Mouse (Mus musculus): ENCODE results near the gene Peli1. TPM values are rescaled to one million over a fixed set of nuclear protein-coding genes. Genes with fewer than 3 reads are reported as not detected.

The Peli1 gene
- polyA plus RNA-seq, 1 experiment from 2014 or later, result 24.6 TPM

DNA sequence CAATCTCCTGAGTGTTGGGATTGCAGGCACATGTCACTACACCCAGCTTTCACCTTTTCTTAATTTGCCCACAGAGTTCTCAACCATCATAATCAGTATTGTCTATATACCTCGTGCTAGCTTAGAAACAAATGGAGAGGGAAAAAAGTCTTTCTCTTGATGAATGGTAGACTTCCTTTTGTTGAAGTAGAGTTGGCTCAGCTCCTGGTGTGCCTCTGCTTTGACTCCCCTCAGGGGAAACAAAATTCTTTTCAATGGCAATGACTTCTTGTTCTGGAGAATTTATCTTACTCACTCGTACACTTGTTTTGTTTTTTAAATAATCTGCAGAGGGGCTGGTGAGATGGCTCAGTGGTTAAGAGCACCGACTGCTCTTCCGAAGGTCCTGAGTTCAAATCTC is 62.0 kb downstream of the Peli1 start:
- Histone ChIP-seq H3K4me3 (ENCODE audit: low read length) (no peak overlapping the region), H3K9ac (ENCODE audit: low read length) (no peak overlapping the region), H3K4me2 (ENCODE audit: low read depth, low read length) (no peak overlapping the region), H3K36me3 (ENCODE audit: control insufficient read depth, insufficient read depth) (peaks cover 8% of the 10 kb centered on the region), H3K9me3 (replicated peaks; ENCODE audit: control insufficient read depth, low read length) (no peaks in the 10 kb centered on the region), H3K4me1 (ENCODE audit: control insufficient read depth, insufficient read depth, low read length) (peaks cover 3% of the 10 kb centered on the region), H3K27ac (ENCODE audit: low read length) (no peak overlapping the region), H3K27me3 (ENCODE audit: control insufficient read depth, insufficient read depth, low read length) (no peaks in the 10 kb centered on the region)
- ATAC-seq (replicated peaks; ENCODE audit: extremely low read depth, insufficient read depth, low FRiP score), result no peak
- WGBS, result 72% methylated on average over 4 of the region's 4 CpGs

DNA sequence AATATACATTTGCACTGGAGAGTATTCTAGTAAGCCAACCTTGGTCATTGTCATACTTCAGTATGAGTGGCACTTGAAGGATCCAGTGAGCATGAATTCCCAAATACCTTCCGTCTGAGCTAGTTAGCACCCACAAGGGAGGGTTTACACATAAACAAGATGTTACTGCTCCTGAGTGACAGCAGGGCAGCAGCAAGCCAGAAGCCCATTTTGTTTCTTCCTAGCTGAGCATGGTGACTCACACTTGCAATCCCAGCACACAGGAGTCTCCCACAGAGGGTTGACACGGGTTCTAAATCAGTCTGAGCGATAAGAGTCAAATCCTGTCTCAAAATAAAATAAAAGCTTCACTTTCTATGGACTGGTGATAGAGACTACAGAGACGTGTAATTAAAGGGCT is 66.5 kb downstream of the Peli1 start:
- WGBS, result 40% methylated on average over 4 of the region's 4 CpGs

DNA sequence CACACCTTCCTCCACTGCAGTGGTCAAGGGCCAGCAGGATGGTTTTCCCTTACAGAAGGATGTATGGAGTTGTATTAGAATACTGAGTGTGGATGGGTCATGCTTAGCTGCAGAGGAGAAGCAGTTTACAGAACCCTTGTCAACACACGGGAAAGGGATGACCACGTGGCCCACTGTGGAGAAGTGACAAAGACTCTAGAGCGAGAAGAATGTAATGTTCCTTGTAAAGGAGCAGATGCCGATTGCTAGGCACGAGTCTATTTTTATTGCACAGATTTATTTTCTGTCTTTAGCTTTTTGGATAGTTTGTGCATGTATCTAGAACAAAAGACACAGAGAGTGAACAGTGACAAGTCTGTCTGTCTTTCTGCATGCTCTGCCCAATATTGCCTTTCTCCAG is 71.0 kb downstream of the Peli1 start:
- no peak for ATAC-seq (replicated peaks; ENCODE audit: extremely low read depth, insufficient read depth, low FRiP score)
- no peak overlapping the region for H3K4me3 ChIP-seq (ENCODE audit: low read length)
- WGBS, result 76% methylated on average over 5 of the region's 5 CpGs

More for the DNA sequence above, 66.5 kb downstream of the Peli1 start:
- ATAC-seq (replicated peaks; ENCODE audit: extremely low read depth, insufficient read depth, low FRiP score), result no peak
- no peak overlapping the region for H3K4me3 ChIP-seq (ENCODE audit: low read length)
- no peak overlapping the region for H3K27ac ChIP-seq (ENCODE audit: low read length)
- no peaks in the 10 kb centered on the region for H3K9me3 ChIP-seq (replicated peaks; ENCODE audit: control insufficient read depth, low read length)
- no peaks in the 10 kb centered on the region for H3K27me3 ChIP-seq (ENCODE audit: control insufficient read depth, insufficient read depth, low read length)
- peaks cover 2% of the 10 kb centered on the region; the same call in 1 of the 2 replicates for H3K36me3 ChIP-seq (ENCODE audit: control insufficient read depth, insufficient read depth)
- no peak overlapping the region for H3K9ac ChIP-seq (ENCODE audit: low read length)
- H3K4me1 ChIP-seq (ENCODE audit: control insufficient read depth, insufficient read depth, low read length), result peaks cover 3% of the 10 kb centered on the region
- no peak overlapping the region for H3K4me2 ChIP-seq (ENCODE audit: low read depth, low read length)

DNA sequence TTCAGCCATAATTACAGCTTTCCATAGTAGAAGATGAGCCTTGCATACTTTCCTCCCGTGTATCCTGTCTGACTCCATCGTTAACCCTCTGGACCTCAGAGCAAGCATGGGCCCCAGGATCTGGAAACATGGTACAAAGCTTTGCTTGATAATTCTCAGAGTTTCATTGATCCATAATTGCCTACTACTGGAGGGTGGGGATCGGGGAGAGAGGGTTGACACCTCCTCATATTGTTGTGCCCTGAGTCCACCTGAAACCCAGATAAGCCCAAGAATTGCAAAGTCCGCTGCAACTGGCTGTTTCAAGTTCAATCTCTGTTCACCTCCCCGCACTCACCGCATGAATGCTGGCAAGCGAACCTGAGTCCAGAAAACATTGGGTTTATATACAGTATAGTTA is 72.1 kb downstream of the Peli1 start:
- no peak overlapping the region for H3K9ac ChIP-seq (ENCODE audit: low read length)
- 0 out of 2 replicates have a peak, but pooled peaks cover 4% of the 10 kb centered on the region for H3K4me1 ChIP-seq (ENCODE audit: control insufficient read depth, insufficient read depth, low read length)
- H3K27ac ChIP-seq (ENCODE audit: low read length), result no peak overlapping the region
- H3K4me3 ChIP-seq (ENCODE audit: low read length), result no peak overlapping the region
- WGBS, result 70% methylated on average over 7 of the region's 7 CpGs
- ATAC-seq (replicated peaks; ENCODE audit: extremely low read depth, insufficient read depth, low FRiP score), result no peak
- H3K27me3 ChIP-seq (ENCODE audit: control insufficient read depth, insufficient read depth, low read length), result no peaks in the 10 kb centered on the region
- H3K9me3 ChIP-seq (replicated peaks; ENCODE audit: control insufficient read depth, low read length), result no peaks in the 10 kb centered on the region
- H3K4me2 ChIP-seq (ENCODE audit: low read depth, low read length), result no peak overlapping the region
- no peaks in the 10 kb centered on the region for H3K36me3 ChIP-seq (ENCODE audit: control insufficient read depth, insufficient read depth)

More for the DNA sequence above, 71.0 kb downstream of the Peli1 start:
- no peaks in the 10 kb centered on the region for H3K9me3 ChIP-seq (replicated peaks; ENCODE audit: control insufficient read depth, low read length)
- no peak overlapping the region for H3K9ac ChIP-seq (ENCODE audit: low read length)
- H3K4me2 ChIP-seq (ENCODE audit: low read depth, low read length), result no peak overlapping the region
- no peaks in the 10 kb centered on the region for H3K27me3 ChIP-seq (ENCODE audit: control insufficient read depth, insufficient read depth, low read length)
- H3K4me1 ChIP-seq (ENCODE audit: control insufficient read depth, insufficient read depth, low read length), result peaks cover 7% of the 10 kb centered on the region
- no peaks in the 10 kb centered on the region for H3K36me3 ChIP-seq (ENCODE audit: control insufficient read depth, insufficient read depth)
- H3K27ac ChIP-seq (ENCODE audit: low read length), result no peak overlapping the region

DNA sequence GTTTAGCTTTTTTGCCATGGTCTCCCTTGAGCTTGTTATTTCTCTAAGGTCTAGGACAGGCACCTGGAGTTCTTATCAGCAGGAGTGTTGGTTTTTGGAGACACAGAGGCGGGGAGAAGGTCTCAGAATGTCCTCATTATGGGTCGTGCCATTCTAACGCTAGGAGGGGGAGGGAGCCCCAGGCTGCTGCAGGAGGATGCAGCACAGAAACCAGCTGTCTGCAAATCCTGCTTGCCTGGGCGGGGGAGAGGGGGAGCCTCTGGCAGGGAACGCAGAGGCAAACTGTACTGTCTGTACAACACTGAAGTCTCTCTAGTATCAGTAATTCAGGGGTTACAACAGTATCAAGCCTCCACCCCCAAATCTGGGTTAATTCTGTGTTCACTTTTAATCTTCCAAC is 72.6 kb downstream of the Peli1 start:
- Histone ChIP-seq H3K9me3 (replicated peaks; ENCODE audit: control insufficient read depth, low read length) (no peaks in the 10 kb centered on the region), H3K4me1 (ENCODE audit: control insufficient read depth, insufficient read depth, low read length) (0 out of 2 replicates have a peak, but pooled peaks cover 4% of the 10 kb centered on the region), H3K4me2 (ENCODE audit: low read depth, low read length) (no peak overlapping the region), H3K9ac (ENCODE audit: low read length) (no peak overlapping the region), H3K4me3 (ENCODE audit: low read length) (no peak overlapping the region), H3K36me3 (ENCODE audit: control insufficient read depth, insufficient read depth) (no peaks in the 10 kb centered on the region), H3K27me3 (ENCODE audit: control insufficient read depth, insufficient read depth, low read length) (no peaks in the 10 kb centered on the region), H3K27ac (ENCODE audit: low read length) (no peak overlapping the region)
- WGBS, result 12% methylated on average over 5 of the region's 5 CpGs
- ATAC-seq (replicated peaks; ENCODE audit: extremely low read depth, insufficient read depth, low FRiP score), result no peak

DNA sequence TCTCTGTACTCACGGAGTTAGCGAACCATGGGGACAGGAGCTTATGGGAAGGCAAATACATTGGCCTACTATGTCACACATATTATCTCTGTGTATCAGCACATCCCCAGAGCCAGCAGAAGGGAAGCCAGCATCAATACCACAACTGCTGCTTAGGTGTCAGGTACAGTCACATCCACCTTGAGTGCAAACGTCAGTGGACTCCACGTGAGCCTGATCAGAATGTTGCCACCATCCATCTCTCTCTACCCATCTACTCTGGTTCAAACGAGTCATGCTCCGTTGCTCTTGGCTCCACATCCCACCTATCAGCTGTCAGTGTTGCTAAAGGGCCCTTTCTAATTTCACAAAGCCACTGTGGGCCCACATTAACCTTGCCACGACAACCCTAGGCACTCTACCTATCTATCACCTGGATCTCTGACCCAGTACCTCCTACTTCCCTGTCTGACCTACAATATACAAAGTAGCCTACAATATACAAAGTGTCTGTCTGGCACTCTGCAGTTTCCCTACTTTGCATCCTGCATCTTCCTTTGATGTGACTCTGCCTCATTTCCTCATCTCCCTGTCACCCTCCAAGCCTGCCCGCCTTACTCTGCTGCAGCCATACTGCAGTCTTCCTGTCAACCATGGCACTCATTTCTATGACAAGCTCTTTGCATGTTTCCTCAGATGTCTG is 73.4 kb downstream of the Peli1 start:
- Histone ChIP-seq H3K4me3 (ENCODE audit: low read length) (no peak overlapping the region), H3K27ac (ENCODE audit: low read length) (no peak overlapping the region), H3K9me3 (replicated peaks; ENCODE audit: control insufficient read depth, low read length) (peaks cover 5% of the 10 kb centered on the region), H3K36me3 (ENCODE audit: control insufficient read depth, insufficient read depth) (no peaks in the 10 kb centered on the region), H3K4me1 (ENCODE audit: control insufficient read depth, insufficient read depth, low read length) (0 out of 2 replicates have a peak, but pooled peaks cover 4% of the 10 kb centered on the region), H3K4me2 (ENCODE audit: low read depth, low read length) (no peak overlapping the region), H3K27me3 (ENCODE audit: control insufficient read depth, insufficient read depth, low read length) (no peaks in the 10 kb centered on the region), H3K9ac (ENCODE audit: low read length) (no peak overlapping the region)
- no peak for ATAC-seq (replicated peaks; ENCODE audit: extremely low read depth, insufficient read depth, low FRiP score)
- 55% methylated on average over 8 of the region's 8 CpGs for WGBS

DNA sequence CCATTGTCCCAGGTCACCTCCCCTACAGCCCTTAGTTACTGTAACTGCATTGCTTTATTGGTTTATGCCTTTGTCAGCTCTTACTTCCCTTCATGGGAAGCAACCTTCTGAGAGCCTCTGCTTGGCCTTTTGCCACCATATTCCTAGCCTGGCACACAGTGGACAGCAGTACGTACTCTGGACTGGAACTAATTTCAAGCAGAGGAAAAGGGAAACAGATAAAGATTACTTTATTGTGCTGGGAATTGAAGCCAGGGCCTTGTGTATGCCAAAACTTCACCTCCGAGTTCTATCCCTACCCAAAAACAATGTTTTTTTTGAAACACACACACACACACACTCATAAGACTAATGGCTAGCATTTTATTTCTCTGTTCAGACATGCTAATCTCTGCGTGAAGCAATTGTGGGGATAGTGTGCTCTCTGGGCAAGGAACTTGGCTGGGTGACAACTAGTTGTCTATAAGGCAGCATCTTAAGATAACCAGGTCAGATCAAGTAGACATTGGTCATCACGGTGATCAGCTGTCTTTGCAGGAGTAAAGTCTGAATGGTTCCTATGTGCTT is 74.0 kb downstream of the Peli1 start:
- no peak for ATAC-seq (replicated peaks; ENCODE audit: extremely low read depth, insufficient read depth, low FRiP score)
- no peak overlapping the region for H3K4me2 ChIP-seq (ENCODE audit: low read depth, low read length)
- WGBS, result 57% methylated on average over 4 of the region's 4 CpGs
- no peak overlapping the region for H3K27ac ChIP-seq (ENCODE audit: low read length)
- 0 out of 2 replicates have a peak, but pooled peaks cover 4% of the 10 kb centered on the region for H3K4me1 ChIP-seq (ENCODE audit: control insufficient read depth, insufficient read depth, low read length)
- H3K4me3 ChIP-seq (ENCODE audit: low read length), result no peak overlapping the region
- no peaks in the 10 kb centered on the region for H3K36me3 ChIP-seq (ENCODE audit: control insufficient read depth, insufficient read depth)
- no peaks in the 10 kb centered on the region for H3K27me3 ChIP-seq (ENCODE audit: control insufficient read depth, insufficient read depth, low read length)
- H3K9ac ChIP-seq (ENCODE audit: low read length), result no peak overlapping the region
- peaks cover 11% of the 10 kb centered on the region for H3K9me3 ChIP-seq (replicated peaks; ENCODE audit: control insufficient read depth, low read length)

DNA sequence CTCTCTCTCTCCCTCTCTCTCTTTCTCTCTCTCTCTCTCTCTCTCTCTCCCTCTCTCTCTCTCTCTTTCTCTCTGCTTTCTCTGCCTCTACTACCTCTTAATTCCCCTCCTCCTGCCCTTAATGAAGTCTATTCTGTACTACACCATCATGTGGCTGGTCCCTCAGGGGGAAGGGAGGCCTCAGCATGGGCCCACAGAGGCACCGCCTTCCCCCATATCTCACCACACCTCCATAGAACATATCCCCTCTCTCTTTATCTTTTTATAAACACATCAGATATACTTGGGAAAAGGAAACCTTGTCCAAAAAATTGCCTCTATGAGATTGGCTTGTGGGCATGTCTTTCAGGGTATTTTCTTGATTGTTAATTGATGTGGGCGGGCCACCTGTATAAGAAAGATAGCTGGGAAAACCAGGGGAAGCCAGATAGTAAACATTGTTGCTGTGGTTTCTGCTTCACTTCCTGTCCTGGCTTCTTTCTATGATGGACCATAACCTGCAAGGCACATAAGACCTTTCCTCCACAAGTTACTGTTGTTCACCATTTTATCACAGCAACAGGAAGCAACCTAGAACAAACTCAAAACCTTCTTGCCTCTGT is 75.5 kb downstream of the Peli1 start:
- no peak for ATAC-seq (replicated peaks; ENCODE audit: extremely low read depth, insufficient read depth, low FRiP score)
- Histone ChIP-seq H3K27me3 (ENCODE audit: control insufficient read depth, insufficient read depth, low read length) (no peaks in the 10 kb centered on the region), H3K9me3 (replicated peaks; ENCODE audit: control insufficient read depth, low read length) (peaks cover 13% of the 10 kb centered on the region), H3K9ac (ENCODE audit: low read length) (no peak overlapping the region), H3K4me1 (ENCODE audit: control insufficient read depth, insufficient read depth, low read length) (0 out of 2 replicates have a peak, but pooled peaks cover 4% of the 10 kb centered on the region), H3K36me3 (ENCODE audit: control insufficient read depth, insufficient read depth) (no peaks in the 10 kb centered on the region), H3K4me3 (ENCODE audit: low read length) (no peak overlapping the region), H3K27ac (ENCODE audit: low read length) (no peak overlapping the region), H3K4me2 (ENCODE audit: low read depth, low read length) (no peak overlapping the region)
- WGBS, result 76% methylated on average over 2 of the region's 2 CpGs

All from heart, embryonic 16.5 days (tissue).